Mouse (Mus musculus) CH12.LX (cell line): ENCODE data around the gene Msi2. TPM values are rescaled to one million over a fixed set of nuclear protein-coding genes. Genes with fewer than 3 reads are reported as not detected.

Experiments
- DNase-seq: peaks from one replicate; pipeline ENCODE4 v3.0.0-alpha.2; 2013; ENCODE audit errors: extremely low read depth
- H3K27ac ChIP-seq: 2 replicates; pipeline ENCODE4 v1.5.1; 2012; ENCODE audit warnings: low read depth, mild to moderate bottlenecking, control low read depth, moderate library complexity; ENCODE audit not compliant: insufficient read depth
- H3K27me3 ChIP-seq: replicated peaks from 2 replicates; pipeline ENCODE3; 2012; ENCODE audit warnings: inconsistent platforms
- H3K36me3 ChIP-seq, 2 experiments: replicated peaks in 1 of 2; 2 replicates each; pipeline versions ENCODE3 to v1.6.1; 2012; ENCODE audit warnings: inconsistent platforms in 1 of 2, low read length in 1 of 2, mild to moderate bottlenecking in 1 of 2, mixed read lengths in 1 of 2, moderate library complexity in 1 of 2; ENCODE audit not compliant: control insufficient read depth in 1 of 2, insufficient read depth in 1 of 2
- H3K4me1 ChIP-seq, 2 experiments: 2 replicates each; pipeline ENCODE4 v1.6.1; 2012; ENCODE audit warnings: inconsistent platforms in 1 of 2, moderate library complexity in 1 of 2; ENCODE audit not compliant: insufficient read depth in 2 of 2, control insufficient read depth in 1 of 2
- H3K4me2 ChIP-seq: 2 replicates; pipeline ENCODE4 v1.6.1; 2012; ENCODE audit warnings: low read depth, mild to moderate bottlenecking, control low read depth; ENCODE audit not compliant: poor library complexity, insufficient read depth, severe bottlenecking
- H3K4me3 ChIP-seq, 3 experiments: fragments of 150-350 bp in 1 of 3; sonication (generic) in 1 of 3; replicated peaks in 1 of 3; 2 replicates each; pipeline versions ENCODE3 to v1.5.1; 2011 to 2012; ENCODE audit warnings: low read depth in 2 of 3, low read length in 2 of 3, mild to moderate bottlenecking in 2 of 3, moderate library complexity in 2 of 3, control low read depth in 1 of 3, improper control_type of control experiment in 1 of 3, inconsistent platforms in 1 of 3, mixed read lengths in 1 of 3; ENCODE audit not compliant: poor library complexity in 1 of 3
- H3K79me2 ChIP-seq: replicated peaks from 2 replicates; pipeline ENCODE4 v1.6.1; 2012; ENCODE audit warnings: mild to moderate bottlenecking, moderate library complexity; ENCODE audit not compliant: control insufficient read depth, poor library complexity, insufficient read depth, severe bottlenecking; ENCODE audit errors: extremely low read depth
- H3K9ac ChIP-seq: 2 replicates; pipeline ENCODE4 v1.6.1; 2012; ENCODE audit warnings: low read depth, mild to moderate bottlenecking, control low read depth, moderate library complexity; ENCODE audit not compliant: insufficient read depth
- H3K9me3 ChIP-seq: replicated peaks from 2 replicates; pipeline ENCODE3; 2012; ENCODE audit warnings: low read length, inconsistent platforms, mixed read lengths
- BHLHE40 ChIP-seq: IDR thresholded peaks from 2 replicates; pipeline ENCODE4 v1.6.1; 2011; ENCODE audit warnings: mild to moderate bottlenecking, low read depth, low read length, improper control_type of control experiment
- CHD1 ChIP-seq: IDR thresholded peaks from 2 replicates; pipeline ENCODE4 v1.6.1; 2012; ENCODE audit warnings: low read depth, low read length, improper control_type of control experiment, inconsistent platforms
- CTCF ChIP-seq, 2 experiments: IDR thresholded peaks in 1 of 2; conservative IDR thresholded peaks in 1 of 2; 2 replicates each; pipeline ENCODE4 v1.5.1; 2011 to 2012; ENCODE audit warnings: low read depth in 2 of 2, low read length in 2 of 2, improper control_type of control experiment in 1 of 2, inconsistent platforms in 1 of 2, mild to moderate bottlenecking in 1 of 2, moderate library complexity in 1 of 2
- E2F4 ChIP-seq: IDR thresholded peaks from 2 replicates; pipeline ENCODE4 v1.6.1; 2011; ENCODE audit warnings: low read depth, low read length, improper control_type of control experiment; ENCODE audit not compliant: insufficient replicate concordance
- ELF1 ChIP-seq: IDR thresholded peaks from 2 replicates; pipeline ENCODE4 v1.6.1; 2014; ENCODE audit warnings: low read depth, mild to moderate bottlenecking, inconsistent platforms, low read length, improper control_type of control experiment
- ETS1 ChIP-seq: conservative IDR thresholded peaks from 2 replicates; pipeline ENCODE4 v1.6.1; 2012; ENCODE audit warnings: low read depth, mild to moderate bottlenecking, inconsistent platforms, low read length, improper control_type of control experiment, moderate library complexity
- GABPA ChIP-seq: IDR thresholded peaks from 2 replicates; pipeline ENCODE4 v1.6.1; 2012; ENCODE audit warnings: low read depth, low read length, improper control_type of control experiment, inconsistent platforms; ENCODE audit not compliant: insufficient replicate concordance
- IRF4 ChIP-seq: IDR thresholded peaks from 2 replicates; pipeline ENCODE4 v1.6.1; 2014; ENCODE audit warnings: low read depth, mild to moderate bottlenecking, inconsistent platforms, low read length, improper control_type of control experiment
- JUN ChIP-seq: IDR thresholded peaks from 2 replicates; pipeline ENCODE4 v1.6.1; 2011; ENCODE audit warnings: low read depth, mild to moderate bottlenecking, low read length, improper control_type of control experiment, moderate library complexity; ENCODE audit not compliant: insufficient read depth
- KAT2A ChIP-seq: IDR thresholded peaks from 2 replicates; pipeline ENCODE4 v1.6.1; 2012; ENCODE audit warnings: low read length, improper control_type of control experiment, inconsistent platforms; ENCODE audit not compliant: insufficient replicate concordance
- MAX ChIP-seq: IDR thresholded peaks from 2 replicates; pipeline ENCODE4 v1.6.1; 2011; ENCODE audit warnings: low read length, improper control_type of control experiment
- MAZ ChIP-seq: IDR thresholded peaks from 2 replicates; pipeline ENCODE4 v1.6.1; 2012; ENCODE audit warnings: low read depth, mild to moderate bottlenecking, inconsistent platforms, low read length, improper control_type of control experiment, moderate library complexity
- MEF2A ChIP-seq: IDR thresholded peaks from 2 replicates; pipeline ENCODE4 v1.6.1; 2014; ENCODE audit warnings: low read depth, mild to moderate bottlenecking, inconsistent platforms, low read length, improper control_type of control experiment, borderline replicate concordance
- MXI1 ChIP-seq: IDR thresholded peaks from 2 replicates; pipeline ENCODE4 v1.6.1; 2011; ENCODE audit warnings: mild to moderate bottlenecking, low read depth, low read length, improper control_type of control experiment
- MYC ChIP-seq: IDR thresholded peaks from 2 replicates; pipeline ENCODE4 v1.6.1; 2011; ENCODE audit warnings: low read depth, mild to moderate bottlenecking, improper control_type of control experiment, low read length
- NELFE ChIP-seq: IDR thresholded peaks from 2 replicates; pipeline ENCODE4 v1.6.1; 2011; ENCODE audit warnings: low read depth, low read length, improper control_type of control experiment
- PAX5 ChIP-seq: IDR thresholded peaks from 2 replicates; pipeline ENCODE4 v1.6.1; 2012; ENCODE audit warnings: low read length, inconsistent platforms, mixed read lengths
- POLR2AphosphoS2 ChIP-seq: IDR thresholded peaks from 2 replicates; pipeline ENCODE4 v1.6.1; 2011; ENCODE audit warnings: low read depth, low read length, improper control_type of control experiment
- RCOR1 ChIP-seq: conservative IDR thresholded peaks from 2 replicates; pipeline ENCODE4 v1.6.1; 2012; ENCODE audit warnings: low read depth, mild to moderate bottlenecking, inconsistent platforms, low read length, improper control_type of control experiment
- SIN3A ChIP-seq: IDR thresholded peaks from 2 replicates; pipeline ENCODE4 v1.6.1; 2012; ENCODE audit warnings: low read length, improper control_type of control experiment, inconsistent platforms
- SMC3 ChIP-seq: IDR thresholded peaks from 2 replicates; pipeline ENCODE4 v1.6.1; 2011; ENCODE audit warnings: low read depth, low read length, improper control_type of control experiment
- TBP ChIP-seq: conservative IDR thresholded peaks from 2 replicates; pipeline ENCODE4 v1.6.1; 2011; ENCODE audit warnings: low read depth, low read length, improper control_type of control experiment
- TCF12 ChIP-seq: IDR thresholded peaks from 2 replicates; pipeline ENCODE4 v1.6.1; 2014; ENCODE audit warnings: low read depth, mild to moderate bottlenecking, inconsistent platforms, low read length, improper control_type of control experiment
- UBTF ChIP-seq: IDR thresholded peaks from 2 replicates; pipeline ENCODE4 v1.6.1; 2012; ENCODE audit warnings: low read depth, mild to moderate bottlenecking, inconsistent platforms, low read length, improper control_type of control experiment, moderate library complexity
- USF1 ChIP-seq: IDR thresholded peaks from 2 replicates; pipeline ENCODE4 v1.6.1; 2014; ENCODE audit warnings: low read depth, mild to moderate bottlenecking, inconsistent platforms, low read length, improper control_type of control experiment
- USF2 ChIP-seq: conservative IDR thresholded peaks from 2 replicates; pipeline ENCODE4 v1.6.1; 2011; ENCODE audit warnings: low read depth, low read length, improper control_type of control experiment
- ZMIZ1 ChIP-seq: IDR thresholded peaks from 2 replicates; pipeline ENCODE4 v1.6.1; 2012; ENCODE audit warnings: low read depth, mild to moderate bottlenecking, inconsistent platforms, low read length, improper control_type of control experiment
- dilution Hi-C: fragments of 300-500 bp; cut with MboI; formaldehyde crosslinking; loops from 2 replicates; pipeline ENCODE4 v1.14.3; 2020; ENCODE audit warnings: low sequenced_read_pairs; ENCODE audit not compliant: extremely low pct_unique_long_range_greater_than_20kb, extremely low pct_ligation_motif_present
- in situ Hi-C: fragments of 300-500 bp; cut with MboI; formaldehyde crosslinking; loops from 3 replicates; pipeline ENCODE4 v1.14.3; 2019; ENCODE audit warnings: low sequenced_read_pairs, low pct_ligation_motif_present, low pct_unique_long_range_greater_than_20kb, mixed read lengths
- polyA plus RNA-seq: library from polyadenylated mRNA; unstranded; fragments of >175 nt; gene quantifications from 2 replicates; pipeline ENCODE4 v1.2.1, GENCODE M21; 2012; ENCODE audit warnings: low read depth; ENCODE audit not compliant: insufficient read length
- total RNA-seq, 2 experiments: library from RNA; depleted of rRNA; stranded (reverse); fragments of 300-350 nt in 1 of 2; fragments of >200 nt in 1 of 2; gene quantifications; 2 replicates each; pipeline ENCODE4 v1.2.3; 2012 to 2014

The Msi2 gene
- total and polyA plus RNA-seq, 3 experiments: 40.3 to 73.1 (median 52.6) TPM

DNA sequence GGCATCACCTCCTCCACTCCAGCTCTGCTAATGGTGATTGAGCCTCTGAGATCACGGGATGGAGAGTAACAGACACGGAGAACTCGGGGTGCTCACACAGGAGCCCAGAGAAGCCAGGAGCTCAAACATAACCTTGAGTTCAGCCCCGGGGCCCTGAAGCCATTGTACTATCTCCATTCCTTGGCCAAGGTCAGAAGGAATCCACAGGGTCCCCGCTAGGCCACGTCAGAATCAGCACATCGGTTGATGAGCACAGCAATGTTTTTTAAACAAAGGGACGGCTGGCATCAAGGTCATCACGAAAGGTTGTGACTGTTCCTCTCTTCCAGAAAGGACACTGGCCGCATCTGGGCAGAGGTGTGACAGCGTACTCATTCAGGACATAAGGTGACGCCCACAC lies 27.0 kb upstream of the Msi2 start:
- Histone ChIP-seq H3K9me3 (no peaks in the 10 kb centered on the region), H3K27ac (no peak overlapping the region), H3K9ac (no peak overlapping the region), H3K79me2 (no peaks in the 10 kb centered on the region), H3K4me1 (no peaks in the 10 kb centered on the region)
- no peak for TF ChIP-seq UBTF
- no peak for TF ChIP-seq GABPA
- TF ChIP-seq MEF2A: no peak
- TF ChIP-seq MYC: no peak
- no peak for TF ChIP-seq ELF1
- TF ChIP-seq SMC3: no peak
- TF ChIP-seq TCF12: no peak
- no peak for TF ChIP-seq USF2
- TF ChIP-seq BHLHE40: no peak
- no peak for TF ChIP-seq MAX
- TF ChIP-seq MXI1: no peak
- no peak for TF ChIP-seq PAX5
- TF ChIP-seq MAZ: no peak
- TF ChIP-seq ETS1: no peak
- no peak for TF ChIP-seq E2F4
- no peak for TF ChIP-seq KAT2A
- TF ChIP-seq JUN: no peak
- no peak for TF ChIP-seq RCOR1
- no peak for TF ChIP-seq NELFE
- TF ChIP-seq, all 38 proteins: peak for 0
- no peak overlapping the region for H3K4me2 ChIP-seq
- DNase-seq: no peak
- in situ Hi-C loops: no loop called here
- no peak overlapping the region for H3K4me3 ChIP-seq
- H3K27me3 ChIP-seq: no peaks in the 10 kb centered on the region
- H3K36me3 ChIP-seq: no peaks in the 10 kb centered on the region
- dilution Hi-C loops: no loop called here

DNA sequence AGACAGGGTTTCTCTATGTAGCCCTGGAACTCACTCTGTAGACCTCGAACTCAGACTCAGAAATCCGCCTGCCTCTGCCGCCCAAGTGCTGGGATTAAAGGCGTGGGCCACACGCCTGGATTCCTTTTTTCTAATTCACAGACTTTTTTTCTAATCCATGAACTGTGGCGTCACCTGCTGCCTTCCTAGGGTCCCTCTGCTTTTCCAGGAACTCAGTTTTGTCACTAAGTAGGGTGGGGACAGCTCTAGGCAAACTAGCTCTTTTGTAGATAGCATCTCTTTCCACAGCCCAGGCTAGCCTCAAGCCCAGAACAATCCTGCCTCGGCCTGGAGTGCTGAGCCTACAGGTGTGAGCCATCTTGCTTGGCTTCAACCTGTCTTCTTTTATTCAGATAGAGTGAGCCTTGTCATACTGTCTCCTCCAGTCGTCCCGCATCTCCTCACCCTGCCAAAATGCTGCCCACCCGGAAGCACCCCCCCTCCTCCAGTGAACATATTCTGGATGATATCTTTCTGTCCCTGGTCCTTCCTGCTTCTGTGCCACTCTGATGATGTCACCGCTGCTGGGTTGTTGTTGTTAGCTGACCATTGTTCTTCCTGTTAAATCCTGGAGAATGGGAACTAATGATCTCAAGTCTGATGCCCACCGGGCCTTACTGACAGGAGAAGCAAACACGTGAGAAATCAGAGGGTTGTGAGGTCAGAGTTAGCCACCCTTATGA lies 21.4 kb upstream of the Msi2 start:
- Histone ChIP-seq H3K27ac (no peak overlapping the region), H3K4me2 (no peak overlapping the region), H3K9ac (no peak overlapping the region)
- no peak for TF ChIP-seq CTCF (conservative IDR thresholded peaks at IDR 0.05 in 1 of 2, IDR thresholded peaks at IDR 0.05 in 1 of 2; ENCODE audit: low read depth in 2 of 2, low read length in 2 of 2)
- TF ChIP-seq MAZ: no peak
- no peak for TF ChIP-seq POLR2AphosphoS2
- no peak for TF ChIP-seq TBP
- no peak for TF ChIP-seq USF1
- no peak for TF ChIP-seq NELFE
- no peak for TF ChIP-seq ELF1
- no peak for TF ChIP-seq CHD1
- no peak for TF ChIP-seq SMC3
- TF ChIP-seq SIN3A: no peak
- no peak for TF ChIP-seq BHLHE40
- TF ChIP-seq ZMIZ1: no peak
- TF ChIP-seq E2F4: no peak
- TF ChIP-seq MXI1: no peak
- no peak for TF ChIP-seq IRF4
- TF ChIP-seq MAX: no peak
- no peak for TF ChIP-seq GABPA
- TF ChIP-seq, all 38 proteins: peak for 0
- H3K4me3 ChIP-seq: no peak overlapping the region
- H3K79me2 ChIP-seq: no peaks in the 10 kb centered on the region
- no peaks in the 10 kb centered on the region for H3K27me3 ChIP-seq
- H3K4me1 ChIP-seq: no peaks in the 10 kb centered on the region
- no peaks in the 10 kb centered on the region for H3K36me3 ChIP-seq
- in situ Hi-C loops (no loop called here), dilution Hi-C loops (no loop called here)
- DNase-seq: no peak
- H3K9me3 ChIP-seq: peaks cover 3% of the 10 kb centered on the region
